Mouse (Mus musculus): ENCODE results near the gene Vwa5a.
A peak's percentile ranks its signal among the peaks of the same experiment; 100 is the strongest.

Vwa5a gene

GRCm38 (mm10) chr9:38718102-38718501 lies at the start of gene Vwa5a:
Gene Vwa5a, plus strand, starts transcription at chr9:38718268.
- peak in 1 of 2 experiments; percentile 4 for DNase-seq (ENCODE audit: low spot score in 2 of 2)

GRCm38 (mm10) chr9:38672887-38673286 lies 45.2 kb upstream of the Vwa5a start:
- DNase-seq (ENCODE audit: low spot score in 2 of 2) = no peak

GRCm38 (mm10) chr9:38674501-38674900 lies 43.6 kb upstream of the Vwa5a start, which contains the start of gene Olfr918:
Gene Olfr918, minus strand, starts transcription at chr9:38674601.
- no peak for DNase-seq (ENCODE audit: low spot score in 2 of 2)

GRCm38 (mm10) chr9:38718927-38719441 lies 916 bp downstream of the Vwa5a start:
- peak in 1 of 2 experiments; percentile 2 for DNase-seq (ENCODE audit: low spot score in 2 of 2)

- DNase-seq (ENCODE audit: low spot score in 2 of 2) = no peak
Observed at GRCm38 (mm10) chr9:38724044-38724443, 6.0 kb downstream of the Vwa5a start.

GRCm38 (mm10) chr9:38728218-38728617 lies 10.2 kb downstream of the Vwa5a start:
- DNase-seq (ENCODE audit: low spot score in 2 of 2) = no peak

GRCm38 (mm10) chr9:38741408-38741807 lies 23.3 kb downstream of the Vwa5a start:
- DNase-seq (ENCODE audit: low spot score in 2 of 2) = no peak

GRCm38 (mm10) chr9:38744619-38745315 lies 26.7 kb downstream of the Vwa5a start:
- DNase-seq (ENCODE audit: low spot score in 2 of 2) = no peak

GRCm38 (mm10) chr9:38751999-38752398 lies 33.9 kb downstream of the Vwa5a start, which contains the start of gene Olfr920:
Gene Olfr920, plus strand, starts transcription at chr9:38752299.
- no peak for DNase-seq (ENCODE audit: low spot score in 2 of 2)

- no peak for DNase-seq (ENCODE audit: low spot score in 2 of 2)
Observed at GRCm38 (mm10) chr9:38772768-38773167, 54.7 kb downstream of the Vwa5a start, which contains the start of gene Olfr921. Gene Olfr921, plus strand, starts transcription at chr9:38773068.

GRCm38 (mm10) chr9:38792689-38793088 lies 74.6 kb downstream of the Vwa5a start:
- no peak for DNase-seq (ENCODE audit: low spot score in 2 of 2)
